Mouse (Mus musculus) forebrain, postnatal 0 days (tissue): ENCODE data around the gene Olfr1417. TPM values are rescaled to one million over a fixed set of nuclear protein-coding genes. Genes with fewer than 3 reads are reported as not detected.
"Not testable (repeated sequence)": the region's sequence is repeated elsewhere in the genome, so short reads cannot be mapped to it uniquely, and the experiment has no call there.

ENCODE experiments used
- ATAC-seq: fragments of 200-750 bp; cut with Nextera tagmentation; 2 replicates; pipeline ENCODE4 v1.8.0; 2017; ENCODE audit warnings: mild to moderate bottlenecking, moderate library complexity
- DNase-seq: peaks from one replicate; pipeline ENCODE4 v3.0.0-alpha.2; 2015
- H3K27ac ChIP-seq: fragments of 300-500 bp; sonication (generic); 2 replicates; pipeline ENCODE4 v1.5.1; 2014; ENCODE audit warnings: low read depth, mild to moderate bottlenecking, antibody characterized with exemption, low read length, moderate library complexity, mixed read lengths
- H3K27me3 ChIP-seq: fragments of 300-500 bp; sonication (generic); 2 replicates; pipeline ENCODE4 v1.6.1; 2014; ENCODE audit warnings: mild to moderate bottlenecking, low read length, mixed read lengths; ENCODE audit not compliant: insufficient read depth
- H3K36me3 ChIP-seq: fragments of 300-500 bp; sonication (generic); 2 replicates; pipeline ENCODE4 v1.6.1; 2014; ENCODE audit warnings: mild to moderate bottlenecking, moderate library complexity; ENCODE audit not compliant: insufficient read depth
- H3K4me1 ChIP-seq: fragments of 300-500 bp; sonication (generic); 2 replicates; pipeline ENCODE4 v1.6.1; 2014; ENCODE audit warnings: antibody characterized with exemption; ENCODE audit not compliant: insufficient read depth
- H3K4me2 ChIP-seq: fragments of 300-500 bp; sonication (generic); 2 replicates; pipeline ENCODE4 v1.6.1; 2014; ENCODE audit warnings: low read depth, mild to moderate bottlenecking, moderate library complexity
- H3K4me3 ChIP-seq: fragments of 300-500 bp; sonication (generic); 2 replicates; pipeline ENCODE4 v1.5.1; 2014; ENCODE audit warnings: low read depth, low read length, mixed read lengths
- H3K9ac ChIP-seq: fragments of 300-500 bp; sonication (generic); 2 replicates; pipeline ENCODE4 v1.6.1; 2014; ENCODE audit warnings: mild to moderate bottlenecking
- H3K9me3 ChIP-seq: fragments of 300-500 bp; sonication (generic); 2 replicates; pipeline ENCODE4 v1.6.1; 2016; ENCODE audit warnings: low read length
- CTCF ChIP-seq: sonication (generic); IDR thresholded peaks from 2 replicates; pipeline ENCODE4 v1.5.1; 2016; ENCODE audit warnings: antibody characterized with exemption, control low read depth, low read depth
- WGBS: fragments of 180-500 bp; shearing (Covaris S2); extraction: QIAGEN DNeasy Blood & Tissue Kit; methylation state at CpG from one replicate; pipeline ENCODE4 v1.1.7; 2014; 5-methylcytosine and 5-hydroxymethylcytosine counted together
- polyA plus RNA-seq: library from polyadenylated mRNA; unstranded; fragments of >200 nt; fragmentation: Nextera tagmentation; extraction: Ambion mirVana; gene quantifications from 2 replicates; pipeline ENCODE4 v1.2.1, GENCODE M21; 2015
- total RNA-seq: library from RNA; depleted of rRNA; stranded (reverse); fragments of >200 nt; gene quantifications from 2 replicates; pipeline ENCODE4 v1.2.3, GENCODE M21; 2014; rRNA removed

The Olfr1417 gene
- total RNA-seq, result not detected in 2 replicates
- polyA plus RNA-seq, result 0.10 TPM in 1 of 2 replicates, not detected in the other

DNA sequence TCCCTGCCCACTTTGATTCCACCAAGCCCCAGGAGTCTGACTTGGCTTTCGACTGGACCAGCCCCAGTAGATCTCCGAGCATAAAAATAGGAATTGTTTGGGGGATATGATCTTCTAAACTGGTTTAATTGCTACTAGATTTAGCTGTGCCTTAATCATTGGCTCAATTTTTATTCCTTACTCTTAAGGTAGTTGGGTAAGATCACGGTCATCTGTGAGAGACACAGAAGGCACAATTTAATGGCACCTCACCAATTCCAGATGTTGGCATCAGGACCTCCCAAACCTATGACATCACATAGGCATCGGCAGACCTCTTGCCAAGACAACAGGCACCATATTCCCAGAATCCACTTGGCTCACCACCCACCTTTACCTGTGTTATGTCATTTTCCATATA lies at the start of gene Olfr1417:
TSS of gene Olfr1417 (minus strand) at position 101 of the 400 bp plus-strand sequence.
- Histone ChIP-seq H3K4me1 (no peaks in the 10 kb centered on the region), H3K4me3 (no peak within 1 kb of the TSS), H3K9me3 (no peaks in the 10 kb centered on the region), H3K9ac (no peak within 1 kb of the TSS), H3K27ac (no peak within 1 kb of the TSS), H3K4me2 (no peak within 1 kb of the TSS), H3K27me3 (no peaks in the 10 kb centered on the region), H3K36me3 (no peaks in the 10 kb centered on the region)
- 86% methylated on average over 4 of the region's 4 CpGs for WGBS
- ATAC-seq, result no peak
- DNase-seq, result no peak
- TF ChIP-seq CTCF, result no peak

DNA sequence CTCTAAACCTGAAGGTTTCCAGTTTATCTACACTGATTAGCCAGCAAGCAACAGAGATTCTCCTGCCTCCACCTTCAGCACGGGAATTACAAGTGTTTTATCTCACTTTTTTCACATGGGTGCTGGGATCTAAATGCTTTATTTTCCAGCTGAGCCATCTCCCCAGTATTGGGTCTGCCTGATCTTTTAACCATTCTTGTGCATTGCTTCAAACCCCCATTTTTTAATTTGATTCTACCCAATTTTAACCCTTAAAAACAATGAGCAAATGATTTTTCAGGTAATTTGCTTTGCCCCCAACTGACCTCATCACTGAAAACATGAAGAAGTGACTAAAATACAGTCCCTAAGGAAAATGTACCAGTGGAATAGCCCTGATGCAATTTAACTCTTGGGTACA lies 47.2 kb upstream of the Olfr1417 start, which contains the start of gene Olfr1420:
TSS of gene Olfr1420 (plus strand) at position 301 of the 400 bp plus-strand sequence.
- no peak for TF ChIP-seq CTCF
- Histone ChIP-seq H3K27ac (no peak within 1 kb of the TSS), H3K36me3 (no peaks in the 10 kb centered on the region), H3K9me3 (no peaks in the 10 kb centered on the region), H3K27me3 (no peaks in the 10 kb centered on the region), H3K4me2 (no peak within 1 kb of the TSS), H3K9ac (no peak within 1 kb of the TSS), H3K4me1 (no peaks in the 10 kb centered on the region), H3K4me3 (no peak within 1 kb of the TSS)
- ATAC-seq, result no peak
- no peak for DNase-seq
- WGBS, result 49% methylated on average over 1 of the region's 1 CpGs

DNA sequence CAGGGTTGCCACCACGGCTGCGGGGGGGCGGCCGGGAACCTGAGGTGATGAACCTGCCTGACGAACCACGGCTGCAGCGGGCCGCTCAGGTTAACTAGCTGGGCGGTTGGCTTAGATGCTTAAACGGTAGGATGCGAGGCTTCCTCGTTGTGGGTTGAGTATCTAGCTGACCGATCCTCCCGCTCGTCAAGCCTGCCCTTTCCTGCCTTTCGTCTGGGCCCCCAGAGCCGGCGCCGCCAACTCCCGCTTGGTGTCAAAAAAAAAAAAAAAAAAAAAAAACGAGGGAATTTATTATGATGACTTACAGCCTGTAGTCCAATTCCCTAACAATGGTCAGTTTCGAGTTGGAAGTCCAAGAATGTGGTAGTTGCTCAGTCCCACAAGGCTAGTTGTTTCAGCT lies 39.4 kb upstream of the Olfr1417 start:
- DNase-seq, H3K4me2 ChIP-seq, H3K36me3 ChIP-seq, H3K27ac ChIP-seq, H3K4me3 ChIP-seq, ATAC-seq, H3K27me3 ChIP-seq, H3K9me3 ChIP-seq, H3K9ac ChIP-seq, H3K4me1 ChIP-seq: not testable (repeated sequence)
- WGBS, result 69% methylated on average over 22 of the region's 22 CpGs

DNA sequence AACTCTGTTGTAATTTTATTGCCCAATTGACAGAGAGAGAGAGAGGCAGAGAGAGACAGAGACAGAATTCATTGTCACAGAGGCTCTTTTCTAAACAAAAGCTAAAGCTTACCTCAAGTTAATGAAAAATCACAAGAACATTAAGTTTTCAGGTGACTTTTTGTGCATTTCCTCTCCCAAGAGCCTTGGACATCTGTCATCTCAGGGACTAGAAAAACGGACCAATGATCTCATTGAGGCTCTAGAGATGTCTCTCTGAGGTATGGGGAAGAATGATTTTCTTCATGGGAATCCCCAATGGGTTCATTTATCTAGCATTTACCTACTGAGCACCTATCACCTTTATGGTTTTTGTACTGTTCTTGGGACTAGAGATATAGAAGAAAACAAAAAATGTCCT lies 36.0 kb upstream of the Olfr1417 start, which contains the start of gene Olfr1419:
TSS of gene Olfr1419 (minus strand) at position 101 of the 400 bp plus-strand sequence.
- ATAC-seq (no peak), DNase-seq (no peak)
- Histone ChIP-seq H3K4me3 (no peak within 1 kb of the TSS), H3K9ac (no peak within 1 kb of the TSS), H3K4me1 (no peaks in the 10 kb centered on the region), H3K4me2 (no peak within 1 kb of the TSS), H3K27me3 (no peaks in the 10 kb centered on the region), H3K27ac (no peak within 1 kb of the TSS), H3K36me3 (no peaks in the 10 kb centered on the region), H3K9me3 (no peaks in the 10 kb centered on the region)
- TF ChIP-seq CTCF, result no peak
- WGBS, result 56% methylated on average over 1 of the region's 1 CpGs

DNA sequence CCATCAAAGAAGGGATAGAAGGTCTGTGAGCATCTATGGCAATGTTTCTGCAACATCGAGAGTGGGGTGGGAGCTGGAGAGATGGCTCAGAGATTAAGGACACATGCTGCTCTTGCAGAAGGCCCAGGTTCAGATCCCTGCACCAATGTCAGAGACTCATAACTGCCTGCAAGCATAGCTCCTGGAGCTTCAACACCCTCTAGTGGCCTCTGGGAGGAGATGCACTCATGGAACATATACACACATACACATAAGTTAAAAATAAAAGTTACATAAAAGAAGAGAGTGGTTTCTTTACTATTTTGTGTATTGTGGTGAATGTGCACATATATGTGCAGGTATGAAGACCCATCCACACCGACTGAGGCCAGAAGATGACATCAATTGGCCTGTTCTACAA lies 28.8 kb upstream of the Olfr1417 start:
- Histone ChIP-seq H3K4me2 (no peak overlapping the region), H3K4me3 (no peak overlapping the region), H3K9ac (no peak overlapping the region), H3K9me3 (no peaks in the 10 kb centered on the region), H3K27ac (no peak overlapping the region), H3K27me3 (no peaks in the 10 kb centered on the region), H3K36me3 (no peaks in the 10 kb centered on the region), H3K4me1 (no peaks in the 10 kb centered on the region)
- no peak for ATAC-seq
- DNase-seq, result no peak
- TF ChIP-seq CTCF, result no peak
- 83% methylated on average over 2 of the region's 2 CpGs for WGBS

DNA sequence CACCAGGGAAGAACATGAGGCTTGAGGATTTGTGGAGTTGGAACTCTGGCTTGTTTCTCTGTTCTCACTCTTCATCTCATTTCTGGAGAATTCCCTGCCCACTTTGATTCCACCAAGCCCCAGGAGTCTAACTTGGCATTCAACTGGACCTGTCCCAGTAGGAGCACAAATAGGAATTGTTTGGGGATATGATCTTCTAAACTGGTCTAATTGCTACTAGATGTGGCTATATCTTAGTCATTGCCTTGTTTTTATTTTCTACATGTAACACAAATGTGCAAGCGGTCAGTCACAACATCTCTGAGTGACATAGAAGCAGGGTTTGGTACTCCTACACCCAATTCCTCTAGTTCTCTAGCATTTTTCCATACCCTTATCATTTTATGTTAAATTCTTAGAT lies 21.9 kb upstream of the Olfr1417 start, which contains the start of gene Olfr1418:
TSS of gene Olfr1418 (minus strand) at position 101 of the 400 bp plus-strand sequence.
- ATAC-seq (no peak), DNase-seq (no peak)
- Histone ChIP-seq H3K9me3 (no peaks in the 10 kb centered on the region), H3K9ac (no peak within 1 kb of the TSS), H3K4me3 (no peak within 1 kb of the TSS), H3K36me3 (no peaks in the 10 kb centered on the region), H3K27ac (no peak within 1 kb of the TSS), H3K4me2 (no peak within 1 kb of the TSS), H3K27me3 (no peaks in the 10 kb centered on the region), H3K4me1 (no peaks in the 10 kb centered on the region)
- no peak for TF ChIP-seq CTCF
- whole genome bisulfite sequencing, result 100% methylated on average over 1 of the region's 1 CpGs

DNA sequence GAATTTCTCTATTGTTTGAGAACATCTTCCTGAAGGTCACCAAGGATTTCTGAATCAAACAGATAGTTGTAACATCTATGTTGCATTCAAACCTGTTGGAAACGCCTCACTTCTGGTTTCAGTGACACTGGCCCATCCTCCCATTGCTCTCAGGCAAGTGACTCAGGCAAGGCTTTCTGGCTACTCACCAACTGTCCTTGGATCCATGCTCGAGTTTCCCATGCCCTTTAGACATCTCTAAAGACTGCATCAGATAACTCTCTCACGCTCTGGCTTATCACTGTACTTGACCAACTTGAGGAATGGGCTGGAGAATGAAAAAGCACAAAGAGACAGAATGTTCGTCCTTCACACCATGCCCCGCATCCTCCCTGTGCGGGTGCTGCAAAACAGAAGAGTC lies 17.5 kb upstream of the Olfr1417 start:
- no peaks in the 10 kb centered on the region for H3K4me1 ChIP-seq
- TF ChIP-seq CTCF, result no peak
- H3K4me3 ChIP-seq, result no peak overlapping the region
- 78% methylated on average over 6 of the region's 6 CpGs for WGBS
- H3K27me3 ChIP-seq, result no peaks in the 10 kb centered on the region
- no peaks in the 10 kb centered on the region for H3K9me3 ChIP-seq
- no peak overlapping the region for H3K9ac ChIP-seq
- ATAC-seq (no peak), DNase-seq (no peak)
- H3K27ac ChIP-seq, result no peak overlapping the region
- no peaks in the 10 kb centered on the region for H3K36me3 ChIP-seq
- no peak overlapping the region for H3K4me2 ChIP-seq
